8 mouse cellular contexts compared by ENCODE assay signal in the genomic region with DNA sequence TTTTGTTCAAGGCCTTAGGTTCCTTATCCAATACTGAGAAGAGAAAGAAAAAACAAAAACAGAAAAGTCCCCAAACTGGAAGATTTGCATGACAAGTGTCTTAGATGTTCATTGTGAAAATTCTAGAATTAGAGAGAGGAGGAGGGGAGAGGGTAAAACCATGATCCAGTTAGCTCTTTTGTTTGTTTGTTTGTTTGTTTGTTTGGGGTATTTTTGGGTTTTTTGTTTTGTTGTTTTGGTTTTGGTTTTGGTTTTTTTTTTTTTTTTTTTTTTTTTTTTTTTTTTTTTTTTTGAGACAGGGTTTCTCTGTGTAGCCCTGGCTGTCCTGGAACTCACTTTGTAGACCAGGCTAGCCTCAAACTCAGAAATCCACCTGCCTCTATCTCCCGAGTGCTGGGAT.
DNase-seq lines count a peak whose midpoint lies in the region; ATAC-seq and TF ChIP-seq lines count a peak whose summit lies in the region.
"Not testable (repeated sequence)": the region's sequence is repeated elsewhere in the genome, so short reads cannot be mapped to it uniquely, and the experiment has no call there.

No protein-coding gene starts in this region.

- DNase-seq in ES-E14 (ENCODE audit: low read depth, low spot score); forebrain, embryonic 14.5 days (ENCODE audit: low spot score); hindbrain, embryonic 14.5 days (ENCODE audit: low spot score); liver, embryonic 13.5 days; midbrain, embryonic 11.5 days (ENCODE audit: low spot score, missing footprints): not testable (repeated sequence)
- peak; percentile 14 for DNase-seq in splenic B cell, adult 2 months (ENCODE audit: low read depth, low spot score)

- H3K4me1 ChIP-seq in ES-E14 (ENCODE audit: control insufficient read depth in 2 of 2, insufficient read depth in 2 of 2, low read length in 2 of 2, poor library complexity in 1 of 2), result peaks cover 16 to 39% of the 10 kb centered on the region in 2 experiments
- H3K4me1 ChIP-seq in forebrain, embryonic 14.5 days (ENCODE audit: control insufficient read depth, insufficient read depth, low read length), result peaks cover 16% of the 10 kb centered on the region
- peaks cover 39% of the 10 kb centered on the region for H3K4me1 ChIP-seq in heart, embryonic 13.5 days
- peaks cover 23% of the 10 kb centered on the region for H3K4me1 ChIP-seq in hindbrain, embryonic 14.5 days (replicated peaks; ENCODE audit: control insufficient read depth, insufficient read depth, low read length)
- H3K4me1 ChIP-seq in kidney, embryonic 14.5 days (ENCODE audit: control insufficient read depth, insufficient read depth, low read length), result peaks cover 16% of the 10 kb centered on the region; the same call in 1 of the 2 replicates
- H3K4me1 ChIP-seq in liver, embryonic 13.5 days (replicated peaks), result peaks cover 35% of the 10 kb centered on the region
- not testable (repeated sequence) for H3K4me1 ChIP-seq in midbrain, embryonic 11.5 days (ENCODE audit: control insufficient read depth, insufficient read depth, low read length)

- WGBS in forebrain, embryonic 14.5 days, result 63% methylated on average over 1 of the region's 1 CpGs
- 39% methylated on average over 1 of the region's 1 CpGs for WGBS in heart, embryonic 13.5 days
- WGBS in hindbrain, embryonic 14.5 days, result 47% methylated on average over 1 of the region's 1 CpGs
- WGBS in kidney, embryonic 14.5 days, result 67% methylated on average over 1 of the region's 1 CpGs
- WGBS in liver, embryonic 13.5 days (ENCODE audit: insufficient replicate concordance), result 15% methylated on average over 1 of the region's 1 CpGs
- 64% methylated on average over 1 of the region's 1 CpGs for WGBS in midbrain, embryonic 11.5 days

- H3K27ac ChIP-seq in ES-E14 (ENCODE audit: insufficient read depth, low read depth, low read length, poor library complexity, severe bottlenecking), result peak overlapping the region; percentile 91; the same call in 1 of the 2 replicates
- peak overlapping the region; percentile 80 for H3K27ac ChIP-seq in forebrain, embryonic 14.5 days (ENCODE audit: low read depth, low read length)
- peak overlapping the region; percentile 58 for H3K27ac ChIP-seq in heart, embryonic 13.5 days (replicated peaks)
- H3K27ac ChIP-seq in hindbrain, embryonic 14.5 days, result peak overlapping the region; percentile 71
- H3K27ac ChIP-seq in kidney, embryonic 14.5 days (ENCODE audit: low read depth, low read length), result peak overlapping the region; percentile 39; the same call in 1 of the 2 replicates
- peak overlapping the region; percentile 8; the same call in 1 of the 2 replicates for H3K27ac ChIP-seq in liver, embryonic 13.5 days
- not testable (repeated sequence) for H3K27ac ChIP-seq in midbrain, embryonic 11.5 days (ENCODE audit: low read depth, low read length)

- H3K9me3 ChIP-seq in ES-E14 (ENCODE audit: control insufficient read depth, insufficient read depth, low read depth, low read length); forebrain, embryonic 14.5 days (replicated peaks; ENCODE audit: control insufficient read depth, low read length); heart, embryonic 13.5 days; hindbrain, embryonic 14.5 days (ENCODE audit: control insufficient read depth, low read length); kidney, embryonic 14.5 days (ENCODE audit: control insufficient read depth, low read length); liver, embryonic 13.5 days (replicated peaks); midbrain, embryonic 11.5 days (ENCODE audit: control insufficient read depth, low read length): not testable (repeated sequence)

- H3K27me3 ChIP-seq in forebrain, embryonic 14.5 days (replicated peaks; ENCODE audit: control insufficient read depth, insufficient read depth, low read length); heart, embryonic 13.5 days (replicated peaks); hindbrain, embryonic 14.5 days (ENCODE audit: control insufficient read depth, insufficient read depth, low read length); kidney, embryonic 14.5 days (ENCODE audit: control insufficient read depth, insufficient read depth, low read length); liver, embryonic 13.5 days; midbrain, embryonic 11.5 days (ENCODE audit: control insufficient read depth, insufficient read depth, low read length); splenic B cell, adult 2 months (ENCODE audit: control insufficient read depth, insufficient read depth, low read length, poor library complexity, severe bottlenecking): not testable (repeated sequence)

- not testable (repeated sequence) for ATAC-seq in forebrain, embryonic 14.5 days; heart, embryonic 13.5 days (ENCODE audit: extremely low read depth, insufficient number of reproducible peaks, low FRiP score, low TSS enrichment); hindbrain, embryonic 14.5 days (ENCODE audit: low FRiP score); kidney, embryonic 14.5 days (ENCODE audit: low FRiP score, low TSS enrichment); liver, embryonic 13.5 days (ENCODE audit: low read depth); midbrain, embryonic 11.5 days (ENCODE audit: low FRiP score)

- not testable (repeated sequence) for H3K9ac ChIP-seq in ES-E14 (ENCODE audit: insufficient read depth, low read depth, low read length, poor library complexity, severe bottlenecking); forebrain, embryonic 14.5 days (ENCODE audit: low read length); heart, embryonic 13.5 days; hindbrain, embryonic 14.5 days; kidney, embryonic 14.5 days (ENCODE audit: low read depth, low read length); liver, embryonic 13.5 days
- peak overlapping the region; percentile 44; the same call in 1 of the 2 replicates for H3K9ac ChIP-seq in midbrain, embryonic 11.5 days (ENCODE audit: low read length)

- not testable (repeated sequence) for H3K4me3 ChIP-seq in ES-E14 (ENCODE audit: insufficient read depth in 1 of 2, low read depth in 1 of 2, low read length in 2 of 2, poor library complexity in 1 of 2, severe bottlenecking in 1 of 2); forebrain, embryonic 14.5 days (ENCODE audit: low read depth, low read length); heart, embryonic 13.5 days; hindbrain, embryonic 14.5 days (replicated peaks; ENCODE audit: low read length); kidney, embryonic 14.5 days (ENCODE audit: low read length); liver, embryonic 13.5 days (replicated peaks); midbrain, embryonic 11.5 days (ENCODE audit: low read depth, low read length)

- not testable (repeated sequence) for H3K4me2 ChIP-seq in forebrain, embryonic 14.5 days (ENCODE audit: low read length); hindbrain, embryonic 14.5 days (replicated peaks); kidney, embryonic 14.5 days (replicated peaks; ENCODE audit: low read depth, low read length); liver, embryonic 13.5 days; midbrain, embryonic 11.5 days
- H3K4me2 ChIP-seq in heart, embryonic 13.5 days, result 0 out of 2 replicates have a peak overlapping the region, but pooled peaks have one; percentile 47

- in situ Hi-C loops in ES-E14 (cut with MboI; ENCODE audit: low sequenced_read_pairs in 2 of 2, unreplicated experiment in 2 of 2), result not testable (repeated sequence)

- not testable (repeated sequence) for H3K36me3 ChIP-seq in ES-E14 (ENCODE audit: control insufficient read depth, insufficient read depth, low read length, poor library complexity, severe bottlenecking); forebrain, embryonic 14.5 days (ENCODE audit: control insufficient read depth, insufficient read depth, low read length); heart, embryonic 13.5 days; hindbrain, embryonic 14.5 days (replicated peaks; ENCODE audit: control insufficient read depth, insufficient read depth); kidney, embryonic 14.5 days (ENCODE audit: control insufficient read depth, insufficient read depth, low read length); liver, embryonic 13.5 days; midbrain, embryonic 11.5 days (ENCODE audit: control insufficient read depth, insufficient read depth, low read length); splenic B cell, adult 2 months (ENCODE audit: control insufficient read depth, insufficient read depth, low read length, poor library complexity, severe bottlenecking)

TF ChIP-seq in ES-E14, 5 proteins besides CTCF, POLR2A, EP300 and RAD21:
- TF ChIP-seq ZNF384 (IDR thresholded peaks at IDR 0.05; ENCODE audit: low read depth, low read length), result peak; percentile 90
